Mouse (Mus musculus) neural tube, embryonic 13.5 days (tissue): ENCODE measurements around the gene Fcer1a. TPM values are rescaled to one million over a fixed set of nuclear protein-coding genes. Genes with fewer than 3 reads are reported as not detected.
"Not testable (repeated sequence)": the region's sequence is repeated elsewhere in the genome, so short reads cannot be mapped to it uniquely, and the experiment has no call there.

Source experiments
- ATAC-seq: fragments of 200-750 bp; cut with Nextera tagmentation; 2 replicates; pipeline ENCODE4 v1.8.0; 2017; ENCODE audit warnings: low read depth, mild to moderate bottlenecking, moderate TSS enrichment, moderate library complexity
- H3K27ac ChIP-seq: fragments of 300-500 bp; sonication (generic); replicated peaks from 2 replicates; pipeline ENCODE4 v1.5.1; 2015; ENCODE audit warnings: moderate library complexity, mild to moderate bottlenecking, inconsistent platforms
- H3K27me3 ChIP-seq: fragments of 300-500 bp; sonication (generic); 2 replicates; pipeline ENCODE4 v1.6.1; 2015; ENCODE audit warnings: mild to moderate bottlenecking, inconsistent platforms
- H3K36me3 ChIP-seq: fragments of 300-500 bp; sonication (generic); 2 replicates; pipeline ENCODE4 v1.6.1; 2015; ENCODE audit warnings: mild to moderate bottlenecking, inconsistent platforms
- H3K4me1 ChIP-seq: fragments of 300-500 bp; sonication (generic); replicated peaks from 2 replicates; pipeline ENCODE4 v1.6.1; 2015; ENCODE audit warnings: inconsistent platforms
- H3K4me2 ChIP-seq: fragments of 300-500 bp; sonication (generic); 2 replicates; pipeline ENCODE4 v1.6.1; 2015; ENCODE audit warnings: inconsistent platforms, mild to moderate bottlenecking, moderate library complexity
- H3K4me3 ChIP-seq: fragments of 300-500 bp; sonication (generic); 2 replicates; pipeline ENCODE4 v1.5.1; 2015; ENCODE audit warnings: mild to moderate bottlenecking, inconsistent platforms
- H3K9ac ChIP-seq: fragments of 300-500 bp; sonication (generic); 2 replicates; pipeline ENCODE4 v1.6.1; 2015; ENCODE audit warnings: moderate library complexity, mild to moderate bottlenecking, inconsistent platforms
- H3K9me3 ChIP-seq: fragments of 300-500 bp; sonication (generic); 2 replicates; pipeline ENCODE4 v1.6.1; 2016; ENCODE audit warnings: inconsistent platforms
- WGBS: fragments of 180-500 bp; shearing (Covaris S2); methylation state at CpG from one replicate; pipeline ENCODE4 v1.1.7; 2015; 5-methylcytosine and 5-hydroxymethylcytosine counted together
- polyA plus RNA-seq: library from polyadenylated mRNA; unstranded; fragments of >200 nt; fragmentation: Nextera tagmentation; extraction: Ambion mirVana; gene quantifications from 2 replicates; pipeline ENCODE4 v1.2.1, GENCODE M21; 2015

The Fcer1a gene
- not detected in 2 replicates for polyA plus RNA-seq

GRCm38 (mm10) chr1:173227081-173227480 is at the start of gene Fcer1a:
Fcer1a (minus strand) TSS chr1:173227214.
- WGBS: 90% methylated on average over 2 of the region's 2 CpGs
- H3K27ac ChIP-seq: no peak within 1 kb of the TSS
- no peak within 1 kb of the TSS for H3K9ac ChIP-seq
- H3K27me3 ChIP-seq: no peaks in the 10 kb centered on the region
- H3K4me1 ChIP-seq: no peaks in the 10 kb centered on the region
- no peaks in the 10 kb centered on the region for H3K9me3 ChIP-seq
- no peak for ATAC-seq
- no peak within 1 kb of the TSS for H3K4me3 ChIP-seq
- no peak within 1 kb of the TSS for H3K4me2 ChIP-seq
- H3K36me3 ChIP-seq: no peaks in the 10 kb centered on the region

- no peak within 1 kb of the TSS for H3K4me3 ChIP-seq
- no peak within 1 kb of the TSS for H3K27ac ChIP-seq
- H3K4me2 ChIP-seq: no peak within 1 kb of the TSS
- no peaks in the 10 kb centered on the region for H3K9me3 ChIP-seq
- H3K27me3 ChIP-seq: no peaks in the 10 kb centered on the region
- H3K9ac ChIP-seq: no peak within 1 kb of the TSS
- ATAC-seq: no peak
- no peaks in the 10 kb centered on the region for H3K36me3 ChIP-seq
- H3K4me1 ChIP-seq: no peaks in the 10 kb centered on the region
Observed at GRCm38 (mm10) chr1:173265701-173266100, 38.7 kb upstream of the Fcer1a start, which contains the start of gene Olfr418. Olfr418 (plus strand) TSS chr1:173266001.

DNA sequence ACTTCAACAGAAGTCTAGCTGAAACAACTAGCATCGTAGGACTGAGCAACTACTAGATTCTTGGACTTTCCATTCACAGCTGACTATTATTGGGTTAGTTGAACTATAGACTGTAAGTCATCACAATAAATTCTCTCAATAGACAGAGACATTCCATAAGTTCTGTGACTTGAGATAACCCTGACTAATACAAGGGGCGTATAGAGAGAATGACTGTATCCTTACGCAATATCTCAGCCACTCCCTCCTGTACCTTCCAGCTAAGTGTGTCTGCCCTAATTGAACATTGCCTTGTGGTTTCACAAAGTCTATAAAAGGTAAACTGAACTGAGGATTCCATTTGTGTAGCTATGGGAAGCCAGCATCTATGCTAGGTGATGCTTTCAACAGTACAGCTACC is 22.9 kb upstream of the Fcer1a start:
- H3K9ac ChIP-seq: no peak overlapping the region
- H3K4me3 ChIP-seq: no peak overlapping the region
- H3K36me3 ChIP-seq: no peaks in the 10 kb centered on the region
- no peak overlapping the region for H3K27ac ChIP-seq
- no peaks in the 10 kb centered on the region for H3K9me3 ChIP-seq
- 92% methylated on average over 3 of the region's 3 CpGs for WGBS
- no peak for ATAC-seq
- no peaks in the 10 kb centered on the region for H3K4me1 ChIP-seq
- no peaks in the 10 kb centered on the region for H3K27me3 ChIP-seq
- no peak overlapping the region for H3K4me2 ChIP-seq

DNA sequence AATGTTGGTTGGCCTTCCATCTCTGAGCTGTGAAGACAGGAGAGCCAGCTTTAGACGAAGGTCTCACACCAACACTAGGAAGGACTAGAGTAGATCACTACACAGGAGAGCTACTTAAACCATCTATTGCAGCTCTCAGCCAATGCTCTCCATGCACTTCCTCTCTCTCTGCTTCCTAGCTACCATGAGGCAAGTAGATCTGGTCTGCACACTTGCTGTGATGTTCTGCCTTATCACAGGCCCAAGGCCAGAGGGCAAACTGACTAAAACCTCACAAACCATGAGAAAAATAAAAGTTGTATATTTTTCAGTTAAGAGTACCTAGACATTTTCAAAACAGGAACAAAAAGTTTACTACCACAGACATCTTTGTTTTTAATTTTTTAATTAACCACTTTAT is 10.0 kb upstream of the Fcer1a start:
- H3K27ac ChIP-seq, H3K4me1 ChIP-seq, H3K4me3 ChIP-seq, H3K4me2 ChIP-seq, H3K36me3 ChIP-seq, H3K9ac ChIP-seq, ATAC-seq, H3K9me3 ChIP-seq, H3K27me3 ChIP-seq: not testable (repeated sequence)
- WGBS: 95% methylated on average over 1 of the region's 1 CpGs

- H3K9me3 ChIP-seq: no peaks in the 10 kb centered on the region
- no peak for ATAC-seq
Observed at GRCm38 (mm10) chr1:173216481-173216880, 10.5 kb downstream of the Fcer1a start.

GRCm38 (mm10) chr1:173212092-173212491 is 14.9 kb downstream of the Fcer1a start, which contains the start of gene Olfr1404:
Olfr1404 (plus strand) TSS chr1:173212392.
- 81% methylated on average over 5 of the region's 5 CpGs for WGBS
- no peak within 1 kb of the TSS for H3K9ac ChIP-seq
- no peaks in the 10 kb centered on the region for H3K27me3 ChIP-seq
- no peaks in the 10 kb centered on the region for H3K9me3 ChIP-seq
- H3K27ac ChIP-seq: no peak within 1 kb of the TSS
- no peak within 1 kb of the TSS for H3K4me2 ChIP-seq
- no peaks in the 10 kb centered on the region for H3K4me1 ChIP-seq
- no peaks in the 10 kb centered on the region for H3K36me3 ChIP-seq
- no peak for ATAC-seq
- H3K4me3 ChIP-seq: no peak within 1 kb of the TSS

More at GRCm38 (mm10) chr1:173216481-173216880, 10.5 kb downstream of the Fcer1a start:
- Histone ChIP-seq H3K4me3 (no peak overlapping the region), H3K9ac (no peak overlapping the region), H3K27ac (no peak overlapping the region), H3K27me3 (no peaks in the 10 kb centered on the region), H3K4me2 (no peak overlapping the region), H3K36me3 (no peaks in the 10 kb centered on the region), H3K4me1 (no peaks in the 10 kb centered on the region)
- WGBS: 97% methylated on average over 3 of the region's 3 CpGs

GRCm38 (mm10) chr1:173197508-173197907 is 29.5 kb downstream of the Fcer1a start, which contains the start of gene Olfr218:
Olfr218 (plus strand) TSS chr1:173197808.
- Histone ChIP-seq H3K4me2 (no peak within 1 kb of the TSS), H3K9ac (no peak within 1 kb of the TSS), H3K4me3 (no peak within 1 kb of the TSS), H3K27ac (no peak within 1 kb of the TSS), H3K9me3 (no peaks in the 10 kb centered on the region), H3K27me3 (no peaks in the 10 kb centered on the region), H3K36me3 (no peaks in the 10 kb centered on the region), H3K4me1 (no peaks in the 10 kb centered on the region)
- no peak for ATAC-seq
- 75% methylated on average over 5 of the region's 5 CpGs for WGBS

GRCm38 (mm10) chr1:173196359-173196758 is 30.7 kb downstream of the Fcer1a start:
- H3K9ac ChIP-seq: no peak overlapping the region
- H3K9me3 ChIP-seq: no peaks in the 10 kb centered on the region
- no peaks in the 10 kb centered on the region for H3K4me1 ChIP-seq
- H3K4me3 ChIP-seq: no peak overlapping the region
- 80% methylated on average over 2 of the region's 2 CpGs for WGBS
- no peak for ATAC-seq
- H3K4me2 ChIP-seq: no peak overlapping the region
- no peaks in the 10 kb centered on the region for H3K27me3 ChIP-seq
- H3K36me3 ChIP-seq: no peaks in the 10 kb centered on the region
- H3K27ac ChIP-seq: no peak overlapping the region

DNA sequence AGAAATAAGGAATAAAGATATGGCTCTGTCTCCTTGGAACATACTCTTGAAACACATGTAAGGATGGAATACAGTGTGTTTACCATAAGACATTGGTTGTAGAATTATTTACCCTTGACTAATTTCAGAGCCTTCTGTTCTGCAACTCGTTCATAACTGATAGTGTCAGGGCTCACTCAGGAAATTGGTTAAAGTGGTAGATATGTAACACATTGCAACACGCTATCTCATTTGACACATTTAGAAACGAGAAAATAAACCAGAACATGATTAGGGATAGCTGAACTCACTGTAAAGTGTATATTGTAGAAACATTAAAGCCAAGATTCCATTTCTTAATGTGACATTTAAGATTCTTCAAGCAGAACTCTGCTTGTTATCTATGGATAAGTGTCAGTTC is 35.0 kb downstream of the Fcer1a start:
- Histone ChIP-seq H3K36me3 (no peaks in the 10 kb centered on the region), H3K4me3 (no peak overlapping the region), H3K4me1 (no peaks in the 10 kb centered on the region), H3K27me3 (no peaks in the 10 kb centered on the region), H3K9me3 (no peaks in the 10 kb centered on the region), H3K27ac (no peak overlapping the region), H3K4me2 (no peak overlapping the region), H3K9ac (no peak overlapping the region)
- ATAC-seq: no peak
- 80% methylated on average over 3 of the region's 3 CpGs for whole genome bisulfite sequencing

DNA sequence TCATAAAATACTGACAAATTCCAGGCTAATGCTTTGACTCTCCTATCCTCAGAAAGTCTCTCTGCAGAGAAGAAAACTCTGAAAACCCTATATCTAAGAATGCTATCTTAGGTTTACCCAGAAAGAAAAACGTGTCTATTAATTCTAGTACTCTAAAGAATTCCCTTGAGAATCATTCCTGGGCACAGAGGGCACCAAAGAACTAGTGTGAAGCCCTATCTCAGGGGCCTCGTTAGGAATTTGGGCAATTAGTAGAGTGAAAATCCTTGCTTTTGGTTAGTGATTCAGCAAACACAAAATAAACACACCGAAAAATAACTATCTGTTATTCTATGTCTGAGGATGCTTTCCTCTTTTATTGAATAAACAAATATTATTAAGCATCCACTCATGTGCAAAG is 36.5 kb downstream of the Fcer1a start, which contains the start of gene Olfr1406:
Gene Olfr1406, minus strand, starts transcription at position 101 of the 400 bp plus-strand sequence.
- ATAC-seq: no peak
- Histone ChIP-seq H3K9ac (no peak within 1 kb of the TSS), H3K4me2 (no peak within 1 kb of the TSS), H3K27ac (no peak within 1 kb of the TSS), H3K4me3 (no peak within 1 kb of the TSS), H3K36me3 (no peaks in the 10 kb centered on the region), H3K4me1 (no peaks in the 10 kb centered on the region), H3K27me3 (no peaks in the 10 kb centered on the region), H3K9me3 (no peaks in the 10 kb centered on the region)
- 66% methylated on average over 3 of the region's 3 CpGs for WGBS

- Histone ChIP-seq H3K4me3 (no peak overlapping the region), H3K9ac (no peak overlapping the region), H3K27ac (no peak overlapping the region), H3K4me2 (no peak overlapping the region), H3K9me3 (no peaks in the 10 kb centered on the region), H3K36me3 (no peaks in the 10 kb centered on the region), H3K27me3 (no peaks in the 10 kb centered on the region), H3K4me1 (no peaks in the 10 kb centered on the region)
- no peak for ATAC-seq
Observed at GRCm38 (mm10) chr1:173174154-173174842, 52.7 kb downstream of the Fcer1a start.
